Mouse (Mus musculus) lung, postnatal 25 days (tissue): Measurements from ENCODE around the gene Zfp341.

Experiments used
- DNase-seq: peaks from one replicate; pipeline ENCODE4 v3.0.0; 2022; ENCODE audit warnings: low spot score

The Zfp341 gene

DNA sequence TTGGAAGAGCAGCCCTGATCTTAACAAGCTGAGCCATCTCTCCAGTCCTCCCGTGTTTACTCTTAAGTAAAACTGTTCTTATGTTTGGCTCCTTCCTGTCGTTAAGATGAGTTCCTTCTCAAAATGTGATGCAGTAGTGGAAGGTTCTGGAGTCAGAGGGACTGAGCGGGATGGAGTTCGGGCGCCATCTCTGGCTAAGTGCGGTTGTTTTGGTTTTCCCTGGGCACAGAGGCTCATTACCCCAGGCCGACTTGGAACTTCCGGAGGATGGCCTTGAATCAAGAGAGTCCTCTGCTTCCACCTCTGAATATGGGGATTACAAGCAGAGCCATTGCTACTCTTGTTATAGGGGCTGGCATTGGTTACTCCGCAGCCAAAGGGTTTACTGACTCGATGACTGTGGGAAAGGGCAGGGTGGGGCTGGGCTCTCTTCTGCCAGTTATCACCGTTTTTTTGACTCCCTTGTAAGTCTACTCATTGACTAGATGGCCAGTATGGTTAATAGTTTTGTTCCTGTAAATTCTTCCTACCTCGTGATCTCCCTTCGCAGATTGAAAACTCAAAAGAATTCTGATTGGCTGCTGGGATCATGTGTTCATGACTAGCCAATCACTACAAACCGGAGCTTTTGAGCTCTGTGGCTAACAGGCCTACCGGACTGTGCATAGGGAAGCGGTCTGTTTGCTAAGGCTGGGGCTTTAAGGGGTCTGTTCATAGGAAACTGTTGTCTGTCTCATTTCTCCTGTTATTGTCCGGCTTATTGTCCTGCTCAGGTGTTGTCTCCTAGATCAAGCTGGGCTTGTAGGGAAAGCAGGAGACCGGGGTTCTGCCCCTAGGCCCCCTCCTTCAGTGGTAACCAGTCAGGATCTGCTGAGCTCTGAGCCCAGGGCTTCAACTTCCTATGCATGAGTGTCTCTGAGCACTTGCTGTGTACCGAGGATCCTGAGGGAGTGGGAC lies 63.8 kb downstream of the Zfp341 start:
- peak; percentile 80 for DNase-seq

DNA sequence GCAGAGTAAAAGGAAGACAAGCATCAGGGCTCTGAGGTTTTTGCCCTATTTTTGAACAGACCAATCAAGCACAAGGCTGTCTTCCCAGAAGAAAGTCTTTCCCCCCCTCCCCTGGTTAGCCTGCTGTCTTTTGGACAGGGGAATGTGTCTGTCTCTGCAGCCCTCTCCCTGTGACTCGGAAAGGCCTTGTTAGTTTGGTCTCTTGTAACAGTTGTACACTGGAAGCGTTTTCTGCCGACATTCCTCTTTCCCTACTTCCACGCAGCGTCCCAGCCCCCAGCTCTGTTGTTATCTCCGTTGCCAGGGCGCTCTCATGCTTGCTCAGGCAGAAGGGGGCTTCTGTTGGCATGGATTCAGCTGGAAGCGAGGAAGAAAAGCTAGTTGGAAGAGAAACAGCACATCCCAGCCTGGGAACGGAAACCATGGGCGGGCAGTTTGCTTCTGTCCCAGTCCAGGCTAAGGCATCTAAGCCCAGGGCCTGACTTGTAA lies 64.6 kb downstream of the Zfp341 start:
- peak; percentile 43 for DNase-seq

DNA sequence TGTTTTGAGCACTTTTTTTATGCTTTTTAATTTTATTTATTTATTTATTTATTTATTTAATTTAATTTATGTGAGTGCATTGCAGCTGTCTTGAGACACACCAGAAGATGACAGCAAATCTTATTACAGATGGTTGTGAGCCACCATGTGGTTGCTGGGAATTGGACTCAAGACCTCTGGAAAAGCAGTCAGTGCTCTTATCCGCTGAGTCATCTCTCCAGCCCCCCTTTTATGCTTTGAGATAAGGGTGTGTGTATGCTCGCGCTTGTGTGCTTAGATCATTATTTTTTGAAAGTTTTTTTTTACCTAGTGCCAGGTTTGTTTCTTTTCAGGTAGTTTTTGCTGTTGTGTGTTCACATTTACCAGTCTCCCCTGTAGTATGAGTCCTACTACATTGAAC lies 65.9 kb downstream of the Zfp341 start:
- peak; percentile 24 for DNase-seq

- DNase-seq = no peak
These were observed 67.2 kb downstream of the Zfp341 start for GRCm38 (mm10) chr2:154680337-154680736.

DNA sequence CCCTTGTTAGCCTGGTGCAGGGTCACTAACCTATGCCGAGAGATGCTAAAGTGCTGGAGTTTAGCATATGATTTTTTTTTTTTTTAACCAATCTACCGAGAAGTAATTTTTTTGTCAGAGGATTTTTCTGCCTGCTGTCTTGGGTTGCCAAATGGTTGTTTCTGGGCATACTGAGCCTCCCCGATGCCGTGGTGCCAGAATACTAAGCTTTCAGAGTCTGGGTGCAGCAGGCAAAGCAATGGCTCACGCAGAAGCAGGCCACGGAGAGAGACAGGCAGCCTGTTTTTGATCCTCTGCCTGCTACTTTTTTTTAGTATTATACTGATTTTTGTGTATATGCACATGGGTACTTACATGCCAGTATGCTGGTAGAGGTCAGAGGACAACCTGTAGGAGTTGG lies 67.8 kb downstream of the Zfp341 start:
- DNase-seq = no peak

DNA sequence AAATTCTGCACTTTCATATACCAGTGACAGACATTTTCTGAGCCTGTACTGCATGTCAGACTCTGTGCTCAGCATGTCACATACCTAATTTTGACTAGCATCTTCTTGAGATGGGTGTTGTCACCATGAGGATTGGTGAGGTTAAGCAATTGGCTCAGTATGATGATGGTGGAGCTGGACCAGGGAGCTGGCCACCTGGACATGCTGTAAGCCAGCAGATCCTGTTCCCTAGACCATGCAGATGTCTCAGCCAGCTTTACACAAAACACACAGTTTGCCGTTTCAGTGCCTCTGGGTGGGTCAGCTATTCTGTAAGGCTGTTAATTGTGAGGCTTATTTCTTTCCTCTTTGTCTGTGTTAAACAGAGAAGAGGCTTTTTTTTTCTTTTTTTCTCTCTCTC lies 69.6 kb downstream of the Zfp341 start:
- DNase-seq = no peak

- peak; percentile 19 for DNase-seq
These were observed 71.9 kb downstream of the Zfp341 start for GRCm38 (mm10) chr2:154684901-154685470.

GRCm38 (mm10) chr2:154685772-154686171 lies 72.7 kb downstream of the Zfp341 start:
- no peak for DNase-seq

DNA sequence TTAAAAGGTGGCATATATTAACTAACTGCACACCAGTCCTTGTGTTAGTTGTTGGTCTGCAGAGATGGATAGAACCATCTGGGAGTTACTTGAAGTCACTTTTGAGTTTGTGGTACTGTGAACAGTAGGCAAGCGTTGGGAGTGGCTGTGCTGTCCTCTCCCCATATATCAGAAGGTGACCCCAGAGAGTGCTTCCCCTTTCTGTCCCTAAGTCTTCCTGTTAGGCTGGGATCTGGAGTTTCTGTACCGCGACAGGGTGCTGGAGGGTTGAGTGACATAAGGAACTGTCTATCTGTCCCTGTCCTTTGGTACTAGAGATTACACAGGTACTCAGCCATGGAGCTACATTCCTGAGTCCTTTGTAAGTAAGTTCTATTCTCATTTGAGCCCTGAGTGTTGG lies 73.7 kb downstream of the Zfp341 start:
- no peak for DNase-seq

- DNase-seq = no peak
These were observed 76.3 kb downstream of the Zfp341 start for GRCm38 (mm10) chr2:154689391-154689790.

- no peak for DNase-seq
These were observed 77.9 kb downstream of the Zfp341 start for GRCm38 (mm10) chr2:154690959-154691358.

- no peak for DNase-seq
These were observed 80.3 kb downstream of the Zfp341 start for GRCm38 (mm10) chr2:154693186-154693940.

GRCm38 (mm10) chr2:154693941-154694256 lies 80.8 kb downstream of the Zfp341 start:
- no peak for DNase-seq

GRCm38 (mm10) chr2:154695690-154696089 lies 82.6 kb downstream of the Zfp341 start:
- DNase-seq = no peak
